8 mouse cellular contexts compared by ENCODE assay signal in genomic region chr5:50752766-50753165, GRCm38 (mm10).
DNase-seq lines count a peak whose midpoint lies in the region; ATAC-seq lines count a peak whose summit lies in the region.

No protein-coding gene starts in this region.

- H3K9me3 ChIP-seq in kidney, embryonic 14.5 days (ENCODE audit: control insufficient read depth, low read length): no peaks in the 10 kb centered on the region

- no peaks in the 10 kb centered on the region for H3K27me3 ChIP-seq in kidney, embryonic 14.5 days (ENCODE audit: control insufficient read depth, insufficient read depth, low read length)

- no peak for ATAC-seq in kidney, embryonic 14.5 days (ENCODE audit: low FRiP score, low TSS enrichment)

- no peak overlapping the region for H3K4me3 ChIP-seq in kidney, embryonic 14.5 days (ENCODE audit: low read length)

- no peak overlapping the region for H3K27ac ChIP-seq in kidney, embryonic 14.5 days (ENCODE audit: low read depth, low read length)

- no peaks in the 10 kb centered on the region for H3K36me3 ChIP-seq in kidney, embryonic 14.5 days (ENCODE audit: control insufficient read depth, insufficient read depth, low read length)

- no peaks in the 10 kb centered on the region for H3K4me1 ChIP-seq in kidney, embryonic 14.5 days (ENCODE audit: control insufficient read depth, insufficient read depth, low read length)

- no peak overlapping the region for H3K9ac ChIP-seq in kidney, embryonic 14.5 days (ENCODE audit: low read depth, low read length)

- H3K4me2 ChIP-seq in kidney, embryonic 14.5 days (replicated peaks; ENCODE audit: low read depth, low read length): no peak overlapping the region

- WGBS in kidney, embryonic 14.5 days: 68% methylated on average over 1 of the region's 1 CpGs

- DNase-seq in kidney, adult 18-20 months: peak; percentile 11
- DNase-seq in 3T3-L1 (ENCODE audit: low read depth, low spot score) (peak; percentile 60), A20 (ENCODE audit: low read depth, low spot score) (peak; percentile 10)
- DNase-seq in cerebellum, postnatal 4 days (ENCODE audit: low spot score in 2 of 2): peak; percentile 33 to 55
- peak; percentile 12 to 71 for DNase-seq in layer of hippocampus, postnatal 25 days (ENCODE audit: extremely low spot score in 1 of 2, low spot score in 1 of 2)
- peak; percentile 65 for DNase-seq in testis, postnatal 10 days (ENCODE audit: low spot score)
- DNase-seq in B cell, adult 2 months: no peak

Comparison
In these comparisons a context has a peak if more than half of its experiments do, and no peak if none do; other contexts are left out.
1. DNase-seq: peak in kidney, adult 18-20 months (single experiment), 3T3-L1 (single experiment), A20 (single experiment), cerebellum, postnatal 4 days (2 of 2), layer of hippocampus, postnatal 25 days (2 of 2) and testis, postnatal 10 days (single experiment); none in B cell, adult 2 months (0 of 2).